Mouse (Mus musculus) liver, embryonic 14.5 days (tissue): ENCODE measurements around the gene Ppie.

ENCODE experiments used
- CTCF ChIP-seq: IDR thresholded peaks from 2 replicates; pipeline ENCODE4 v1.5.1; 2016; ENCODE audit warnings: antibody characterized with exemption, low read depth, control low read depth
- EP300 ChIP-seq: IDR thresholded peaks from 2 replicates; pipeline ENCODE4 v1.6.1; 2016; ENCODE audit warnings: antibody characterized with exemption, low read depth

GRCm38 (mm10) chr4:123183239-123184056, 43.7 kb upstream of the Ppie start:
- TF ChIP-seq CTCF (no peak), EP300 (no peak)
